Mouse (Mus musculus): Measurements from ENCODE around the gene Elavl1.
"Not testable (repeated sequence)": the region's sequence is repeated elsewhere in the genome, so short reads cannot be mapped to it uniquely, and the experiment has no call there.

Elavl1 gene

GRCm38 (mm10) chr8:4324983-4325750 is at the start of gene Elavl1, which contains the start of gene Ccl25:
TSS of gene Elavl1 (minus strand) at chr8:4325413.
TSS of gene Ccl25 (plus strand) at chr8:4325210.
- DNase-seq = peak; percentile 99

GRCm38 (mm10) chr8:4372657-4373056 is 47.4 kb upstream of the Elavl1 start:
- no peak for DNase-seq

DNA sequence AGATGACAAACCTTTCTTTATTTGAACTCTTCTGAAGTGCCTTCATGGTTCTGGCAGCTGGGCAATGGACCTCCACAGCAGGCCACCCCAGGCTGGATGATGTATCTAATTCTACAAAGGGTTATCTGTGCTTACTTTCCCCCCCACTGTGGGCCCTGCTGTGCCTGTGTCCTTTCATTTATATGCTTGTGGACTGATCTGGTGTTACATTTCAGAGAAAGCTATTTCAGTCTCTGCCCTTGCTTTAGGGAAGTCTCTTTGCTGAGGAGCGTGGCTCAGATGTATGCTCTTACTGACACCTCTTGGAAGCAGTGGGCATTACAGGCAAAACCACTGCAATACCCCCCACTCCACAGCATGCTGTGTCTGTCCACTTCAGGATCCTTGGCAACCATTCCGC is 44.9 kb upstream of the Elavl1 start:
- peak; percentile 26 for DNase-seq

DNA sequence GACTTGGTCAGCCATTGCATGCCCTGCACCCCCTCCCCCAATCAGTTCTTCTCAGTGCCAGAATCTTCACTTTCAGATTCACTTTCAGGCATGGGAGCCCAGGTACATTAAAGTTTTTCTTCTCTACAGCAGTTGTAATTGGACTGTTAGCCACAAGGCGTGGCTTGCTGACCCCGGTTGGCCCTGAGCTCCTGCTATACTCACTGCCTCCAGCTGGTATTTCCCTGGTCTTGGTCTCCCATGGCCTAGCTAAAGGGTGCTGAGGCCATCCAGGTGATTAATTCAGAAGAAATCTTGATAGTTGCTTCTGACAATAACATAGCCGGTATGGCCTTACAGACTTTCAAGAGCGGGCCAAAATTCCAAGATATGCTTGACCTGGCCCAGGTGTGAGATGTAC is 43.3 kb upstream of the Elavl1 start:
- no peak for DNase-seq

DNA sequence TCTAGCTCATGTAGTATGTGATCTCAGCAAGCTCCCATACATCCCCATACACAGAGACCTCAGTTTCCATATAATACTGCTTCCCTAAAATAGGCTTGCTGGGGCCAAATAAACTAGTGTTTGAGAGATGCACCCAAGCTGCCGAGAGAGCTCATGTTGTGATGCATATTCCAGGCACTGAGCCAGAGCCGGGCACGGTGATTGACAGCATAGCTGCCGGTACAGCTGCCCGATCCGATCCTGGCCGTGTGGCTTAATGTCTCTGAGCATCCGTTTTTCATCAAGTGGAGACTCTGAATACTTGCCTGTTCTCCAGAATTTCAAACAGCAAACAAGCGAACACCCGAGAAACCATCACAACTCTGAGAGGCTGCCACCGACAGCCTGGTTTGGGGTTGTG is 42.6 kb upstream of the Elavl1 start:
- peak; percentile 60 for DNase-seq

DNA sequence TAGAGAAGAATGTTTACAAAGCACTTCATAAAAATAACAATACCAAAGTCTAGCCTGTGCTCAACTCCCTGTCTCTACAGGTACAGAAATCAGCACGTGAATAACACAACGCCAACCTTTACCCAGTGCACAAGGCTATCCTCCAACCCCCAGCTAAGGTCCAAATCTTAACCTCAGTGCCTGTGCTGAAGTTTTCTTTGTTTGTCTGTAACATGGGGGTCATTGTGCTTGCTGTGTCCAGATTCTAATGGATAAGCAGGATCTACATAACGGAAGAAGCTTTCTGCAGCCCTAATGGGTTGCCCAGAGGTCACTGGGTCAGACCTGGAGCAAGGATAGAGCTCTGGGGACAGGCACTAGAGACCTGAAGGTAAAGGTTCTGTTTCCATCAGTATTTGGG is 41.0 kb upstream of the Elavl1 start:
- DNase-seq = no peak

GRCm38 (mm10) chr8:4360922-4361321 is 35.7 kb upstream of the Elavl1 start:
- DNase-seq = no peak

- DNase-seq = no peak
These were observed 34.1 kb upstream of the Elavl1 start for GRCm38 (mm10) chr8:4359362-4359761.

GRCm38 (mm10) chr8:4355455-4355854 is 30.2 kb upstream of the Elavl1 start:
- no peak for DNase-seq

DNA sequence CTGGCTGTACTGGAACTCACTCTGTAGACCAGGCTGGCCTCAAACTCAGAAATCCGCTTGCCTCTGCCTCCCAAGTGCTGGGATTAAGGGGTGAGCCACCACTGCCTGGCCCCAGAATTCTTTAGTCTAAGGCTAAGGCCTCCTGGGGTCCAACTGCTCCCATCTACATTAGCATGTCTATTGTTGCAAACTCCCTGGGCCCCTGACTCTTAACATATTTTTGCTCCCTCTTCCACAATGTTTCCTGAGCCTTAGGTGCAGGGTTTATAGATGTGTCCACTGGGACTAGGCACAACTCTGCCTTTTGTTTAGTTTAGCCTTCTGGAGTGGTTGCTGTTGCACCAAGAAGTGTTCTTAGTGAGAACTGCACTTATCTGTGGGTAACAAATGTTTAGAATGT is 29.3 kb upstream of the Elavl1 start:
- no peak for DNase-seq

- no peak for DNase-seq
These were observed 28.5 kb upstream of the Elavl1 start for GRCm38 (mm10) chr8:4353741-4354140.

DNA sequence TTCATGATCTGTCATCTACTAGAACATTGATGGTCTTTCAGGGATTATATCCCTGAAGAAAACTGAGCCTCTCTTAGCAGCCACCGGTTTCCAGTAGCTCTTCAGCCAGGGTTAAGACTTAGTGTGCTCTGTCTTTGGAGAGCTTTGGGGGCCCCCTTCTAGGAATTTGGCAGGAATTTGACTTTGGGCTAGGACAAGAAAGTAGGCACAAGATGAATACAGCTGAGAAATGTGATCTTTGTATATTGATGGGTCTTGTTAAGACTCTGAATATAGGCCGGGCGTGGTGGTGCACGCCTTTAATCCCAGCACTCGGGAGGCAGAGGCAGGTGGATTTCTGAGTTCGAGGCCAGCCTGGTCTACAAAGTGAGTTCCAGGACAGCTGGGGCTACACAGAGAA is 27.3 kb upstream of the Elavl1 start:
- not testable (repeated sequence) for DNase-seq

DNA sequence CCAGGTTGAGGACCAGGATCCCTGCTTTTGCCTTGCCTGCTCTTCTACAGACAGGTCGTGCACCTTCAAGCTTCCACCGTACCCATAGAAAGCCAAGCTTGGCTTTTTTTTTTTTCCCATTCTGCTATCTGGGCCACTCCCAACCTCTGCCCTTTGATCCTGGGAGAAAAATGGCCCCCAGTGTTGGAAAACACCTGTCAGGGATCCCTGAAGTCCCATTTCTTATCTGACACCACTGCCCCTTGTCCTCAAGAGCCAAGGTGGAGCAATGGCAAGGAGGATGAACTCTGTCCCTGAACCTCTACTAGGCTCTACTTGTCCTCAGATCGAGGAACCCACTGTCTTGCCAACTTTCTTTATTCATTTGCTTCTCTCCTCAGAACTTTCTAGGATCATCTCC is 25.4 kb upstream of the Elavl1 start:
- no peak for DNase-seq

DNA sequence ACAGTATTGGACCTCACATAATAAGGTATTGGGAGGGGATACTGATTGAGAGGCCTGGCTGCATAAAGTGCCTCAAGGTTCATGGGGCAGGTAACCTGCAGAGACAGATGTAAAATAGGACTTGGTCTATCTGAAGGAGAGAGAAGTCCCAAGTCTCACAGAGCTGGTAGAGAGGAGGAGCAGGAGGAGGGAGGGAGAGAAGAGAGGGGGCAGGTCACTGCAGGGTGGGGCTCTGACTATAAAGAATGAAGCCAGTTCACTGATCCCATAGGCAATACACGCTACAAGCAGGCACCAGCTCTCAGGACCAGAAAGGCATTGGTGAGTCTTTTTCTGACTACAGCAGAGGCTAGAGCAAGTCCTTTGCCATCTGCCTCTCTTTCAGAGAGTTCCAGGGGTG is 24.1 kb upstream of the Elavl1 start:
- no peak for DNase-seq

DNA sequence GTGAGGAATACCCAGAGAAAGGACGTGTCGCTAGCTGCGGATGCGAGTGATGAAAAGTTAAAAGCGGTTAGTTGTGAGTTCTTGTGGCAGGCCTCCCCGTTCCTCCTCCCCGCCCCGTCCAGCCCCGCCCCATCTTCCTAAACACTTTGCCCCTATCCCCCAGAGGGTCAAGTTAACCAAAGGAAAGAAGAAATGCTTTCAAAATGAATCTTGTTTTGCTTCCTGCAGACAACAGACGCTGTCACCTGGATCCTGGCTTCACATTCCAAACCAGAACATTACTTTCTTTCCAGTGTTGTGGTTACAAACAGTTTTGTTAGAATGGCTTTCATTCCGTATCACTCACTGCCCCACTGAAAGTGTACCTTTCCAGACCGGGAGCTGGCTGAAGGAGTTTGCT is 23.1 kb upstream of the Elavl1 start:
- no peak for DNase-seq

- no peak for DNase-seq
These were observed 22.4 kb upstream of the Elavl1 start for GRCm38 (mm10) chr8:4347661-4348060.

DNA sequence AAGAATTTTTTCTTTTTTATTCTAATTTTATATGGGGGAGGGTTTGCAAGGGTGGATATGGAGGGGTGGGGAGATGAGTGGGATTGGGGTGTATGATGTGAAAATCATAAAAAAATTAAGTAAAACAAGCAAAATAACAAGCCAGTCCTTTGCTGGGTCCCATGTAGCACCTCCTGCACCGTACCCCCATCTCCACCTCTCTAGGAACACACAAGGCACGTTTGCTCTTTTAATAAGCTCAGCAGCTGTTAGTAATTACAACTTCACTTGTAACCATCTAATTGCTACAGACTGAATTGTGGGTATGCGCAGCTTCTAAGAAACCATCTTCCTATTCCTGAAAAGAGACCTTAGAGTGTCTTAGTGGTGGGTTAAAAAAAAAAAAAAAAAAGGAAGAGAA is 15.0 kb upstream of the Elavl1 start:
- DNase-seq = no peak

DNA sequence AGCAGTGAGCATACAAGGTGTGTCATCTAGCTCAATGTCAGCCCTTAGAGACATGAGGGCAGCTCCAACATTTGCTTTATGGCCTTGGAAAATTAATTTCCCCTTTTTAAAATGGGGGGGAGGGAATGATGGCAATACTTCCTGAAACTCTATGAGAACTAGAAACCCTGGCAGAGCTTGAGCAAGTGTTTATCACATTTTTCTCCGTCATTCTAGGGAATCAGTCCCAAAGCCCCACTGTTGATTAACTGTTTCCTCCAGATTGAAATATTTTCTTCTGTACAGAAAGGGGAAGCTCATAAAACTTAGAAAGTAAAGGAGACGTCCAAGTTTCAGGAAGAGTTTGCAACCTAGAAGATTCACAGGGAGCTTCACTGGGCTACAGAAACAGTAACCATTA is 10.5 kb upstream of the Elavl1 start:
- DNase-seq = no peak

DNA sequence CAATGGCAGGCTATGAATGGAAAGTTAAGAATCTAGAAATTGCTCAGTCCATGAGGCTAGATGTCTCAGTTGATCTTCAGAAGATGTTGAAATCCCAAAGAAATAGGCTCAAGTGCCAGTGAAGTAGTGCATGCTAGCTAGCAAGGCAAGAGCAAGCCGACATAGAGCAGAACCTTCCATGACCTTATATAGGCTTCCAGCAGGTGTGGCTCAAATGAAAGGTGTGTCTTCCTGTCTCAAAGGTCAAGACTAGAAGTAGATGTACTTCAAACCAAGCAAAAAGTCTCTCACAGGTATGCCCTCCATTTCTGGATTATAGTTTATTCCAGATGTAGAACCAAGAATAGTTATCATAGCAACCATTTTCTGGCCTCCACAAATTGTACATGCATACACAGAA is 8.8 kb upstream of the Elavl1 start:
- no peak for DNase-seq

DNA sequence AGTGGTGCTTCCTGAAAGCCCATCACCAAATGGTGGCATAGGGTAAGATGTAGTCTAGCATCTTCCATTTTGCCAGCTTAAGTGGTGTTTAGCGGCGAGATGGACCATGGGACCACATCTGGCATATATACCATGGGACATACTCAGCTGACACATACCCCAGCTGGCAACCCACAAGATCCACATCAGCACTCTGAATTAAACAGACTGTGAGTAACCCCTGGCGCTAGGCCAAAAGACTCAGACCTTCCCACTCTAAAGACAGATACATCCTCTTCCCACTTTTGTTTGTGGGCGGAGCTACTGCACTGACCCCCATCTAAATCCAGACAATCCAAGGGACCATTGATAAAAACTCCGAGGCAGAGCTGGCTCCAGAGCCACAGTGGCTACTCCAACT is 3.8 kb upstream of the Elavl1 start:
- DNase-seq = peak; percentile 22

DNA sequence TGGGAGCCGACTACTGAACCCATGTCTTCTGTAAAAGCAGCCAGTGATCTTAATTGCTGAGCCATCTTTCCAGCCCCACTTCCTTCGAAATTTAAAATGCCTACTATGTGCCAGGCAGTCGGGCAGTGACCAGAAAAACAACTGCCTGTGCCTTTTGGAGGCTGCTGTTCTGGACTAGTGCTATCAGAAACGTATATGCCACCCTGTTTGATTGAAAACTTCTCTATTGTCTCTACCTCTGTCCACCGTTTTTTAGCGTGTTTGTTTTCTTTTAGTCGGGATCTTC is 481 bp upstream of the Elavl1 start:
- no peak for DNase-seq

DNA sequence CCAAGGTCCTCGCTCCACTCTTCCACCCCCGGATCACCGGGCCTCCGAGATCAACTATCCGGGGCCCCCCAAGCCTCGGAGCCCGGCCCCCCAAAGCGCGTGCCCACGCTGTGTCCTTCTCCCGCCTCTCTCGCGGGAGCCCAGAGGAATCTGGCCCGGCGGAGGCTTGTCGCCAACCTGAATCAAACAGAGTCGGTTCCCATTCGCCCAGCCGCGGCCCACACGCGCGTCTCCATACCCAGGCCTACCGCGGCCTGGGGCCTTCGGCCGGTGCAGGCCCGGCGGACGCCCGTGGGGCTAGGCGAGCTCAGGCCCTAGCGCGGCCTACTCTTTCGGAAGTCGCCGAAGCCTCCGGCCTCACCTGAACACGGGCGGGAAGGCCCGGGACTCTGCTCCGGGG is 688 bp downstream of the Elavl1 start:
- DNase-seq = peak; percentile 40

DNA sequence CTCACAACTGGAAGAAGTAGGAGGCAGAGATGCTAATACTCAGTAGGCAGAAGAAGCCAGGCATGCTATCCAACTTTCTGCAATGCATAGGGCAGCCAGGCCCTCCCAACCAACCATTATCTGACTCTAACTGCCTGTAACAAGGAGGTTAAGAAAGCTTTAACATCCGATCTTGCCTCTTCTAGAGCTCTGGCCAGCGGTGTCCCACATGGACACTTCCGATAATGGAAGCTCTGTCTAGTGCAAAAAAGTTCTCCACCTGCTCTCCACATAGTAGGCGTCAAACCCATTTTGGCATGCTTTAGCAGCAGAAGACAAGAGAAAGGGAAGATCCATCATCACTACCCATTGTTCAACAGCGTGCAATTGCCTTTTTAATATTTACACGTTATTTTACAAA is 1.3 kb downstream of the Elavl1 start:
- no peak for DNase-seq

DNA sequence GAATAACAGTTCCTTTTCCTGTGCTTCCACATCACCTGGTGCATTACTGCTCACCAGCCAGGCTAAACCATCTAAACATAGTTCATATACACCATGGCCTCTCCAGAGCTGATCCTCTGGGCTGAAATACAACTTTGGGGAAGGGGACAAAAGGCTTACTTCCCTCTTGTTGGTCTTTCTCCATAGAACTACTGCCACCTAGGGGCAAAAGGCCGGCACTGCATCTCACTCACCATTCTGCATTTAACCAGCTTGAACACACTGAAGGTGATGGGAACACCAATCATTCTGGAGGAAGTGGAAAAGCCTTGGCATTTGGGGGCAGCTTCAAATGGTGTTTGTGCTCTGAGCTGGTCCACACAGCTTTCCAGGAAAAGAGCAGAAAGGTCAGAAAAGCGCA is 2.7 kb downstream of the Elavl1 start:
- peak; percentile 83 for DNase-seq

DNA sequence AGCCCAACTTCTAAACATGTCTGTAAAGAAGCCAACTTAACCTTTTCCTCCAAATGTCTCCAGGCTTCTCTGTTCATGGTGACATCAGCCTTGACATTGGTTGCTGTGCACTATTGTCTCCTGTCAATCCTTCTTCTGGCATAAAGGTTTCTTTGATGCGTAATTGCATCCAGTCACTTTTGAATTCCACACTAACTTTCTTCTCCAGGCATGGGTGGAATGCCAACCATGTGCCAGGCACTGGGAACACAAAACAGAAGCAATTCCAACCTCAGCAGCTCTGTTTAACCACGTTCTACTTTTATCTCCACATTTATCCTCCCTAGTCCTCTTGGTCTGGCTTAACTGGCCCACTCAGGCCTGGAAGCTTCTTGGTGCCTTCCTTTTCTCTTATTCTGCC is 4.2 kb downstream of the Elavl1 start:
- no peak for DNase-seq

GRCm38 (mm10) chr8:4320404-4320803 is 4.8 kb downstream of the Elavl1 start:
- DNase-seq = no peak
